Mouse (Mus musculus) CH12.LX (cell line): ENCODE results near the gene Nrxn3. TPM values are rescaled to one million over a fixed set of nuclear protein-coding genes. Genes with fewer than 3 reads are reported as not detected.

Source experiments
- DNase-seq: peaks from one replicate; pipeline ENCODE4 v3.0.0-alpha.2; 2013; ENCODE audit errors: extremely low read depth
- H3K27ac ChIP-seq: 2 replicates; pipeline ENCODE4 v1.5.1; 2012; ENCODE audit warnings: low read depth, mild to moderate bottlenecking, control low read depth, moderate library complexity; ENCODE audit not compliant: insufficient read depth
- H3K27me3 ChIP-seq: replicated peaks from 2 replicates; pipeline ENCODE3; 2012; ENCODE audit warnings: inconsistent platforms
- H3K36me3 ChIP-seq, 2 experiments: replicated peaks in 1 of 2; 2 replicates each; pipeline versions ENCODE3 to v1.6.1; 2012; ENCODE audit warnings: inconsistent platforms in 1 of 2, low read length in 1 of 2, mild to moderate bottlenecking in 1 of 2, mixed read lengths in 1 of 2, moderate library complexity in 1 of 2; ENCODE audit not compliant: control insufficient read depth in 1 of 2, insufficient read depth in 1 of 2
- H3K4me1 ChIP-seq, 2 experiments: 2 replicates each; pipeline ENCODE4 v1.6.1; 2012; ENCODE audit warnings: inconsistent platforms in 1 of 2, moderate library complexity in 1 of 2; ENCODE audit not compliant: insufficient read depth in 2 of 2, control insufficient read depth in 1 of 2
- H3K4me2 ChIP-seq: 2 replicates; pipeline ENCODE4 v1.6.1; 2012; ENCODE audit warnings: low read depth, mild to moderate bottlenecking, control low read depth; ENCODE audit not compliant: poor library complexity, insufficient read depth, severe bottlenecking
- H3K4me3 ChIP-seq, 3 experiments: fragments of 150-350 bp in 1 of 3; sonication (generic) in 1 of 3; replicated peaks in 1 of 3; 2 replicates each; pipeline versions ENCODE3 to v1.5.1; 2011 to 2012; ENCODE audit warnings: low read depth in 2 of 3, low read length in 2 of 3, mild to moderate bottlenecking in 2 of 3, moderate library complexity in 2 of 3, control low read depth in 1 of 3, improper control_type of control experiment in 1 of 3, inconsistent platforms in 1 of 3, mixed read lengths in 1 of 3; ENCODE audit not compliant: poor library complexity in 1 of 3
- H3K79me2 ChIP-seq: replicated peaks from 2 replicates; pipeline ENCODE4 v1.6.1; 2012; ENCODE audit warnings: mild to moderate bottlenecking, moderate library complexity; ENCODE audit not compliant: control insufficient read depth, poor library complexity, insufficient read depth, severe bottlenecking; ENCODE audit errors: extremely low read depth
- H3K9ac ChIP-seq: 2 replicates; pipeline ENCODE4 v1.6.1; 2012; ENCODE audit warnings: low read depth, mild to moderate bottlenecking, control low read depth, moderate library complexity; ENCODE audit not compliant: insufficient read depth
- H3K9me3 ChIP-seq: replicated peaks from 2 replicates; pipeline ENCODE3; 2012; ENCODE audit warnings: low read length, inconsistent platforms, mixed read lengths
- BHLHE40 ChIP-seq: IDR thresholded peaks from 2 replicates; pipeline ENCODE4 v1.6.1; 2011; ENCODE audit warnings: mild to moderate bottlenecking, low read depth, low read length, improper control_type of control experiment
- CHD1 ChIP-seq: IDR thresholded peaks from 2 replicates; pipeline ENCODE4 v1.6.1; 2012; ENCODE audit warnings: low read depth, low read length, improper control_type of control experiment, inconsistent platforms
- CHD2 ChIP-seq: IDR thresholded peaks from 2 replicates; pipeline ENCODE4 v1.6.1; 2011; ENCODE audit warnings: low read length, improper control_type of control experiment
- E2F4 ChIP-seq: IDR thresholded peaks from 2 replicates; pipeline ENCODE4 v1.6.1; 2011; ENCODE audit warnings: low read depth, low read length, improper control_type of control experiment; ENCODE audit not compliant: insufficient replicate concordance
- ELF1 ChIP-seq: IDR thresholded peaks from 2 replicates; pipeline ENCODE4 v1.6.1; 2014; ENCODE audit warnings: low read depth, mild to moderate bottlenecking, inconsistent platforms, low read length, improper control_type of control experiment
- EP300 ChIP-seq: IDR thresholded peaks from 2 replicates; pipeline ENCODE4 v1.6.1; 2011; ENCODE audit warnings: low read length, improper control_type of control experiment
- GABPA ChIP-seq: IDR thresholded peaks from 2 replicates; pipeline ENCODE4 v1.6.1; 2012; ENCODE audit warnings: low read depth, low read length, improper control_type of control experiment, inconsistent platforms; ENCODE audit not compliant: insufficient replicate concordance
- HCFC1 ChIP-seq: IDR thresholded peaks from 2 replicates; pipeline ENCODE4 v1.6.1; 2012; ENCODE audit warnings: low read depth, mild to moderate bottlenecking, inconsistent platforms, low read length, improper control_type of control experiment
- IRF4 ChIP-seq: IDR thresholded peaks from 2 replicates; pipeline ENCODE4 v1.6.1; 2014; ENCODE audit warnings: low read depth, mild to moderate bottlenecking, inconsistent platforms, low read length, improper control_type of control experiment
- MAFK ChIP-seq: IDR thresholded peaks from 2 replicates; pipeline ENCODE4 v1.6.1; 2011; ENCODE audit warnings: low read length, improper control_type of control experiment; ENCODE audit not compliant: insufficient replicate concordance
- MAZ ChIP-seq: IDR thresholded peaks from 2 replicates; pipeline ENCODE4 v1.6.1; 2012; ENCODE audit warnings: low read depth, mild to moderate bottlenecking, inconsistent platforms, low read length, improper control_type of control experiment, moderate library complexity
- MEF2A ChIP-seq: IDR thresholded peaks from 2 replicates; pipeline ENCODE4 v1.6.1; 2014; ENCODE audit warnings: low read depth, mild to moderate bottlenecking, inconsistent platforms, low read length, improper control_type of control experiment, borderline replicate concordance
- NRF1 ChIP-seq: IDR thresholded peaks from 2 replicates; pipeline ENCODE4 v1.6.1; 2014; ENCODE audit warnings: low read depth, mild to moderate bottlenecking, inconsistent platforms, low read length, improper control_type of control experiment, moderate library complexity
- PAX5 ChIP-seq: IDR thresholded peaks from 2 replicates; pipeline ENCODE4 v1.6.1; 2012; ENCODE audit warnings: low read length, inconsistent platforms, mixed read lengths
- POLR2A ChIP-seq: IDR thresholded peaks from 2 replicates; pipeline ENCODE4 v1.6.1; 2011; ENCODE audit warnings: low read depth, mild to moderate bottlenecking, improper control_type of control experiment, low read length
- SMC3 ChIP-seq: IDR thresholded peaks from 2 replicates; pipeline ENCODE4 v1.6.1; 2011; ENCODE audit warnings: low read depth, low read length, improper control_type of control experiment
- UBTF ChIP-seq: IDR thresholded peaks from 2 replicates; pipeline ENCODE4 v1.6.1; 2012; ENCODE audit warnings: low read depth, mild to moderate bottlenecking, inconsistent platforms, low read length, improper control_type of control experiment, moderate library complexity
- USF1 ChIP-seq: IDR thresholded peaks from 2 replicates; pipeline ENCODE4 v1.6.1; 2014; ENCODE audit warnings: low read depth, mild to moderate bottlenecking, inconsistent platforms, low read length, improper control_type of control experiment
- USF2 ChIP-seq: conservative IDR thresholded peaks from 2 replicates; pipeline ENCODE4 v1.6.1; 2011; ENCODE audit warnings: low read depth, low read length, improper control_type of control experiment
- ZMIZ1 ChIP-seq: IDR thresholded peaks from 2 replicates; pipeline ENCODE4 v1.6.1; 2012; ENCODE audit warnings: low read depth, mild to moderate bottlenecking, inconsistent platforms, low read length, improper control_type of control experiment
- ZNF384 ChIP-seq: IDR thresholded peaks from 2 replicates; pipeline ENCODE4 v1.6.1; 2012; ENCODE audit warnings: low read depth, low read length, improper control_type of control experiment, inconsistent platforms
- dilution Hi-C: fragments of 300-500 bp; cut with MboI; formaldehyde crosslinking; loops from 2 replicates; pipeline ENCODE4 v1.14.3; 2020; ENCODE audit warnings: low sequenced_read_pairs; ENCODE audit not compliant: extremely low pct_unique_long_range_greater_than_20kb, extremely low pct_ligation_motif_present
- in situ Hi-C: fragments of 300-500 bp; cut with MboI; formaldehyde crosslinking; loops from 3 replicates; pipeline ENCODE4 v1.14.3; 2019; ENCODE audit warnings: low sequenced_read_pairs, low pct_ligation_motif_present, low pct_unique_long_range_greater_than_20kb, mixed read lengths
- polyA plus RNA-seq: library from polyadenylated mRNA; unstranded; fragments of >175 nt; gene quantifications from 2 replicates; pipeline ENCODE4 v1.2.1, GENCODE M21; 2012; ENCODE audit warnings: low read depth; ENCODE audit not compliant: insufficient read length
- total RNA-seq, 2 experiments: library from RNA; depleted of rRNA; stranded (reverse); fragments of 300-350 nt in 1 of 2; fragments of >200 nt in 1 of 2; gene quantifications; 2 replicates each; pipeline ENCODE4 v1.2.3; 2012 to 2014

Gene Nrxn3
- total and polyA plus RNA-seq, 3 experiments, result 0.04 to 0.17 (median 0.09) TPM

- H3K27ac ChIP-seq, result no peak overlapping the region
- H3K4me3 ChIP-seq, result no peak overlapping the region
- TF ChIP-seq IRF4, result no peak
- TF ChIP-seq MAZ, result no peak
- no peak for TF ChIP-seq GABPA
- TF ChIP-seq BHLHE40, result no peak
- no peak for TF ChIP-seq CHD1
- no peak for TF ChIP-seq MAFK
- TF ChIP-seq CHD2, result no peak
- TF ChIP-seq E2F4, result no peak
- TF ChIP-seq NRF1, result no peak
- no peak for TF ChIP-seq USF1
- no peak for TF ChIP-seq ZNF384
- TF ChIP-seq SMC3, result no peak
- TF ChIP-seq ZMIZ1, result no peak
- TF ChIP-seq USF2, result no peak
- no peak for TF ChIP-seq HCFC1
- no peak for TF ChIP-seq PAX5
- no peak for TF ChIP-seq ELF1
- H3K9ac ChIP-seq, result no peak overlapping the region
- H3K79me2 ChIP-seq, result no peaks in the 10 kb centered on the region
- peaks cover 0 to 12% of the 10 kb centered on the region in 2 experiments; a peak in 2 of 4 replicates for H3K4me1 ChIP-seq
- no peaks in the 10 kb centered on the region for H3K27me3 ChIP-seq
- H3K4me2 ChIP-seq, result no peak overlapping the region
- in situ Hi-C loops, result no loop called here
- no peak for DNase-seq
- no peaks in the 10 kb centered on the region for H3K9me3 ChIP-seq
- H3K36me3 ChIP-seq, result no peaks in the 10 kb centered on the region
- dilution Hi-C loops, result no loop called here
Observed at GRCm38 (mm10) chr12:89811815-89812549, 1089.3 kb downstream of the Nrxn3 start.

DNA sequence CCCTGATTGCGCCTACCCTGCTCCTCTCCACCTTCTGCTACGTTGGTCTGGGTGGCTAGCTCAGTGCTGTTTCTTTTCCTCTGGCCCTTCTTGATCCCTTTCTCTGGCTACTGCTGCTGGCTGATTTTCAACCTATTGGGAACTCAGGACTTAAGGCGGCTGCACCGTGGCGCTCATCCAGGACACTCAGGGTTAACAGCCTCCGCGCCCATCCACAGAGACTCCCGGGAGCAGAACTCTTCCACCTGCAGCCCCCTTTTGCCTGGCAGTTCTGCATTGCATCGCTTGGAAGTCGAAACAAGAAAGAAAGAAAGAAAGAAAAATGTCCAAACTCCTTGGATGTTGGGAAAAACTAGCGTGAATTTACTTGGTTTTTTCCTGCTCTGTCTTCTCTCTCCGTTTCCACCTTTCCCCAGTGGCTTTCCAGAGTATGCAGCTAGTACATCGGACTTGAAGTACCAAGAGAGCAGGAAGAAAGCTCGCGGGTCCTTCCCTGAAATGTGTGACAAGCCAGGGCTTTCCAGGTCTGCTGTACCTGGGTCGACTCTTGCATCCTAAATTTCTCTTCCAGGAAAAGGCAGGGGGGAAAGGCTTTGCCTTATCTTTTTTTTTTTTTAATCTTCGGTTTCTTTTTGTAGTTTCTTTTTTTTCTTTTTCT lies 1090.0 kb downstream of the Nrxn3 start:
- DNase-seq, result no peak
- Histone ChIP-seq H3K36me3 (no peaks in the 10 kb centered on the region), H3K79me2 (no peaks in the 10 kb centered on the region), H3K27me3 (no peaks in the 10 kb centered on the region), H3K9ac (no peak overlapping the region), H3K4me2 (no peak overlapping the region), H3K4me1 (peaks cover 0 to 15% of the 10 kb centered on the region in 2 experiments; a peak in 2 of 4 replicates), H3K27ac (no peak overlapping the region), H3K9me3 (no peaks in the 10 kb centered on the region), H3K4me3 (no peak overlapping the region)
- in situ Hi-C loops, result no loop called here
- TF ChIP-seq ZMIZ1 (no peak), MEF2A (no peak), EP300 (no peak), GABPA (no peak), UBTF (no peak), POLR2A (no peak)
- dilution Hi-C loops, result no loop called here
